Mouse (Mus musculus): Measurements from ENCODE around the gene Gas2l3. TPM values are rescaled to one million over a fixed set of nuclear protein-coding genes. Genes with fewer than 3 reads are reported as not detected.

Gas2l3 gene
- polyA plus RNA-seq, 1 experiment: 0.42 TPM

DNA sequence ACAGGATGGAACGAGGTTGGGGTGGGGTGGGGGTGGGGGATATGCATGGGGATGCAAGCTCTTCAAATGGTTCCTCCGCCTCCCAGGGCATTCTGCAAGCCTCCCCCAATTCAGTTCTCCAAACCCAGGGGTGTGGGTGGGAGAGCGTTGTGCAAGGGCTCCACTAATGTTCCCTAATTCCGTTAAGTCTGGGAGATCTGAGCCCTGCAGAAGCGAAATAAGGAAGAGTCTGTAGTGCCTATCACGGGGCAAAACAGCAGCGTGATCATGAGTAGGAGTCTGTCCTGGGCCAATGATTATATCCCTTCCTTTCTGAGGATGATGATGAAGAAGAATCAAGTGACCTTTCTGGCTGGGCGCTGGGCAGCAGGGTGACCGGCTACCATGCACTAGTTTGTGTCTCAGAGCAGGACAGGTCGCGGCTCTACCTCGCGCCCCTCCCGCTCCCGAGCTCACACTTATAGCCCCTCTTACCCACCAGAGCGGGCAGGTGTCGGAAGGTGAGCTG, 598 bp downstream of the Gas2l3 start:
- Histone ChIP-seq H3K27ac (ENCODE audit: control insufficient read depth, insufficient read depth, low read depth, low read length) (peak overlapping the region; percentile 92), H3K27me3 (ENCODE audit: control insufficient read depth, insufficient read depth, low read length) (no peaks in the 10 kb centered on the region), H3K4me1 (ENCODE audit: control insufficient read depth, insufficient read depth, low read length) (peaks cover 8% of the 10 kb centered on the region), H3K4me3 (ENCODE audit: control insufficient read depth, low read depth, low read length) (peak overlapping the region; percentile 90), H3K36me3 (ENCODE audit: control insufficient read depth, insufficient read depth, low read length) (no peaks in the 10 kb centered on the region)
- TF ChIP-seq CTCF (IDR thresholded peaks at IDR 0.05; ENCODE audit: control insufficient read depth, insufficient read depth, insufficient replicate concordance, low read depth, low read length) (no peak), POLR2A (IDR thresholded peaks at IDR 0.05; ENCODE audit: control insufficient read depth, low read depth, low read length) (no peak)

GRCm38 (mm10) chr10:89442640-89443039, 1.1 kb downstream of the Gas2l3 start:
- H3K36me3 ChIP-seq (ENCODE audit: control insufficient read depth, insufficient read depth, low read length): no peaks in the 10 kb centered on the region
- H3K27ac ChIP-seq (ENCODE audit: control insufficient read depth, insufficient read depth, low read depth, low read length): no peak overlapping the region
- peaks cover 8% of the 10 kb centered on the region for H3K4me1 ChIP-seq (ENCODE audit: control insufficient read depth, insufficient read depth, low read length)
- no peak overlapping the region for H3K4me3 ChIP-seq (ENCODE audit: control insufficient read depth, low read depth, low read length)
- TF ChIP-seq POLR2A (IDR thresholded peaks at IDR 0.05; ENCODE audit: control insufficient read depth, low read depth, low read length) (no peak), CTCF (IDR thresholded peaks at IDR 0.05; ENCODE audit: control insufficient read depth, insufficient read depth, insufficient replicate concordance, low read depth, low read length) (no peak)
- no peaks in the 10 kb centered on the region for H3K27me3 ChIP-seq (ENCODE audit: control insufficient read depth, insufficient read depth, low read length)

- no peak overlapping the region for H3K4me3 ChIP-seq (ENCODE audit: control insufficient read depth, low read depth, low read length)
- H3K27me3 ChIP-seq (ENCODE audit: control insufficient read depth, insufficient read depth, low read length): no peaks in the 10 kb centered on the region
- no peak for TF ChIP-seq POLR2A (IDR thresholded peaks at IDR 0.05; ENCODE audit: control insufficient read depth, low read depth, low read length)
- TF ChIP-seq CTCF (IDR thresholded peaks at IDR 0.05; ENCODE audit: control insufficient read depth, insufficient read depth, insufficient replicate concordance, low read depth, low read length): no peak
- peaks cover 8% of the 10 kb centered on the region for H3K4me1 ChIP-seq (ENCODE audit: control insufficient read depth, insufficient read depth, low read length)
- H3K27ac ChIP-seq (ENCODE audit: control insufficient read depth, insufficient read depth, low read depth, low read length): no peak overlapping the region
- H3K36me3 ChIP-seq (ENCODE audit: control insufficient read depth, insufficient read depth, low read length): no peaks in the 10 kb centered on the region
Observed at GRCm38 (mm10) chr10:89441961-89442360, 1.8 kb downstream of the Gas2l3 start.

DNA sequence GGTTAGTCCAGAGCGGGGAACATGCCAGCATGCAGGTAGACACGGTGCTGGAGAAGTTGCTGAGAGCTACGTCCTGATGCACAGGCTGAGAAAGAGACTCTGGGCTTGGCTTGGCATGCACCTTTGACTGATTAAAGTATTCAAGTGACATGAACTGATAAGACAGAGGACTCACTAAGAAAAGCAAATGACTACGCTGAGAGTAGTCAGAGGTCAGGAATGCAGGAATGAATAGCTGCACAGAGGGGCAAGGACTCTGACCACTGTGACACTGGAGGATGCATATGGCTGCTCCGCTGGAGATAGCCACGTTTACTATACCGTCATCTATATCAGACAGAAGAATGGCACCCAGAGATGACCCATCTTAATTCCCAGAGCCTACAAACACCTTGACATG, 4.4 kb downstream of the Gas2l3 start:
- Histone ChIP-seq H3K4me3 (ENCODE audit: control insufficient read depth, low read depth, low read length) (no peak overlapping the region), H3K27me3 (ENCODE audit: control insufficient read depth, insufficient read depth, low read length) (no peaks in the 10 kb centered on the region), H3K36me3 (ENCODE audit: control insufficient read depth, insufficient read depth, low read length) (no peaks in the 10 kb centered on the region)

GRCm38 (mm10) chr10:89437996-89438395, 5.8 kb downstream of the Gas2l3 start:
- Histone ChIP-seq H3K27ac (ENCODE audit: control insufficient read depth, insufficient read depth, low read depth, low read length) (no peak overlapping the region), H3K27me3 (ENCODE audit: control insufficient read depth, insufficient read depth, low read length) (no peaks in the 10 kb centered on the region), H3K4me1 (ENCODE audit: control insufficient read depth, insufficient read depth, low read length) (peaks cover under 1% of the 10 kb centered on the region; the same call in 1 of the 2 replicates), H3K4me3 (ENCODE audit: control insufficient read depth, low read depth, low read length) (no peak overlapping the region), H3K36me3 (ENCODE audit: control insufficient read depth, insufficient read depth, low read length) (no peaks in the 10 kb centered on the region)
- TF ChIP-seq POLR2A (IDR thresholded peaks at IDR 0.05; ENCODE audit: control insufficient read depth, low read depth, low read length): no peak

More for the DNA sequence above, 4.4 kb downstream of the Gas2l3 start:
- no peak for TF ChIP-seq POLR2A (IDR thresholded peaks at IDR 0.05; ENCODE audit: control insufficient read depth, low read depth, low read length)
- no peak for TF ChIP-seq CTCF (IDR thresholded peaks at IDR 0.05; ENCODE audit: control insufficient read depth, insufficient read depth, insufficient replicate concordance, low read depth, low read length)
- Histone ChIP-seq H3K27ac (ENCODE audit: control insufficient read depth, insufficient read depth, low read depth, low read length) (no peak overlapping the region), H3K4me1 (ENCODE audit: control insufficient read depth, insufficient read depth, low read length) (peaks cover 8% of the 10 kb centered on the region)

DNA sequence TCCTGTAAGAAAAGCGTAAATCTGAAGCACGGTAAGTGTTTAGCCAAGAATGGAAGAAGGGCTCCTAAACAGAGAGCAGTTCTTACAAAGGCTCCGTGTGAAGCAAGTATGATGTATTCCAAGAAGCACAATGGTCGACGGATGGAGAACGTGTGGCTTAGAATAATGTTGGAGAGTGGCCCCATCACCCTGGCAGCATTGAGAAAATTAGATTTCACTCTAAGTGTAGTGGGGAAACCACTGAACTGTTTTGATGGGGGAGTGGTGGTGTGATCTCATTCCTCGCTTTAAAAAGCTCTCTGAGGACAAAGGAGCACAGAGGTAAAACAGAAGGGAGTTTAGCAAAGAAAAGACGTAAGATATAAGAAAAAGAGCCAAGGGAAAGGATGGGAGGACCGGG, 6.3 kb downstream of the Gas2l3 start:
- TF ChIP-seq CTCF (IDR thresholded peaks at IDR 0.05; ENCODE audit: control insufficient read depth, insufficient read depth, insufficient replicate concordance, low read depth, low read length) (no peak), POLR2A (IDR thresholded peaks at IDR 0.05; ENCODE audit: control insufficient read depth, low read depth, low read length) (no peak)
- Histone ChIP-seq H3K36me3 (ENCODE audit: control insufficient read depth, insufficient read depth, low read length) (no peaks in the 10 kb centered on the region), H3K27ac (ENCODE audit: control insufficient read depth, insufficient read depth, low read depth, low read length) (no peak overlapping the region), H3K4me3 (ENCODE audit: control insufficient read depth, low read depth, low read length) (no peak overlapping the region), H3K4me1 (ENCODE audit: control insufficient read depth, insufficient read depth, low read length) (no peaks in the 10 kb centered on the region), H3K27me3 (ENCODE audit: control insufficient read depth, insufficient read depth, low read length) (no peaks in the 10 kb centered on the region)

- no peaks in the 10 kb centered on the region for H3K27me3 ChIP-seq (ENCODE audit: control insufficient read depth, insufficient read depth, low read length)
- no peak overlapping the region for H3K4me3 ChIP-seq (ENCODE audit: control insufficient read depth, low read depth, low read length)
- H3K36me3 ChIP-seq (ENCODE audit: control insufficient read depth, insufficient read depth, low read length): no peaks in the 10 kb centered on the region
- TF ChIP-seq CTCF (IDR thresholded peaks at IDR 0.05; ENCODE audit: control insufficient read depth, insufficient read depth, insufficient replicate concordance, low read depth, low read length) (no peak), POLR2A (IDR thresholded peaks at IDR 0.05; ENCODE audit: control insufficient read depth, low read depth, low read length) (no peak)
- H3K27ac ChIP-seq (ENCODE audit: control insufficient read depth, insufficient read depth, low read depth, low read length): no peak overlapping the region
- no peaks in the 10 kb centered on the region for H3K4me1 ChIP-seq (ENCODE audit: control insufficient read depth, insufficient read depth, low read length)
Observed at GRCm38 (mm10) chr10:89435920-89436319, 7.8 kb downstream of the Gas2l3 start.

GRCm38 (mm10) chr10:89435413-89435812, 8.4 kb downstream of the Gas2l3 start:
- Histone ChIP-seq H3K27me3 (ENCODE audit: control insufficient read depth, insufficient read depth, low read length) (no peaks in the 10 kb centered on the region), H3K36me3 (ENCODE audit: control insufficient read depth, insufficient read depth, low read length) (no peaks in the 10 kb centered on the region), H3K27ac (ENCODE audit: control insufficient read depth, insufficient read depth, low read depth, low read length) (no peak overlapping the region), H3K4me3 (ENCODE audit: control insufficient read depth, low read depth, low read length) (no peak overlapping the region), H3K4me1 (ENCODE audit: control insufficient read depth, insufficient read depth, low read length) (no peaks in the 10 kb centered on the region)
- TF ChIP-seq POLR2A (IDR thresholded peaks at IDR 0.05; ENCODE audit: control insufficient read depth, low read depth, low read length): no peak
- TF ChIP-seq CTCF (IDR thresholded peaks at IDR 0.05; ENCODE audit: control insufficient read depth, insufficient read depth, insufficient replicate concordance, low read depth, low read length): no peak
